Mouse (Mus musculus): ENCODE data around the gene Src. TPM values are rescaled to one million over a fixed set of nuclear protein-coding genes. Genes with fewer than 3 reads are reported as not detected.
"Not testable (repeated sequence)": the region's sequence is repeated elsewhere in the genome, so short reads cannot be mapped to it uniquely, and the experiment has no call there.

The Src gene
- total RNA-seq, 2 experiments from 2014 or later: 100 to 104 TPM

GRCm38 (mm10) chr2:157466836-157467235 lies 48.6 kb downstream of the Src start:
- intact Hi-C loops (cut with DNase I): no loop called here

GRCm38 (mm10) chr2:157468130-157468796 lies 50.0 kb downstream of the Src start:
- intact Hi-C loops (cut with DNase I): no loop called here
- no peak for DNase-seq (ENCODE audit: low spot score in 2 of 2)

More at GRCm38 (mm10) chr2:157466836-157467235, 48.6 kb downstream of the Src start:
- no peak for DNase-seq (ENCODE audit: low spot score in 2 of 2)

- DNase-seq (ENCODE audit: low spot score in 2 of 2): no peak
- intact Hi-C loops (cut with DNase I): loop anchor here (5.0 kb wide), 1 partner anchor 96 kb away; no protein-coding TSS in a partner anchor
These were observed 53.0 kb downstream of the Src start for GRCm38 (mm10) chr2:157471292-157471691.

GRCm38 (mm10) chr2:157471737-157472136 lies 53.5 kb downstream of the Src start:
- no peak for DNase-seq (ENCODE audit: low spot score in 2 of 2)
- intact Hi-C loops (cut with DNase I): loop anchor here (5.0 kb wide), 1 partner anchor 96 kb away; no protein-coding TSS in a partner anchor

GRCm38 (mm10) chr2:157472469-157472868 lies 54.2 kb downstream of the Src start:
- intact Hi-C loops (cut with DNase I): loop anchor here (5.0 kb wide), 1 partner anchor 95 kb away; no protein-coding TSS in a partner anchor
- no peak for DNase-seq (ENCODE audit: low spot score in 2 of 2)

GRCm38 (mm10) chr2:157474269-157474729 lies 56.1 kb downstream of the Src start:
- intact Hi-C loops (cut with DNase I): loop anchor here (5.0 kb wide), 1 partner anchor 93 kb away; no protein-coding TSS in a partner anchor
- no peak for DNase-seq (ENCODE audit: low spot score in 2 of 2)

GRCm38 (mm10) chr2:157475437-157476379 lies 57.5 kb downstream of the Src start:
- DNase-seq (ENCODE audit: low spot score in 2 of 2): peak in 1 of 2 experiments; percentile 48
- intact Hi-C loops (cut with DNase I): no loop called here

GRCm38 (mm10) chr2:157478651-157479050 lies 60.4 kb downstream of the Src start:
- intact Hi-C loops (cut with DNase I): no loop called here
- DNase-seq (ENCODE audit: low spot score in 2 of 2): peak in 1 of 2 experiments; percentile 55

GRCm38 (mm10) chr2:157479858-157480568 lies 61.8 kb downstream of the Src start:
- DNase-seq (ENCODE audit: low spot score in 2 of 2): peak in 1 of 2 experiments; percentile 56
- intact Hi-C loops (cut with DNase I): no loop called here

GRCm38 (mm10) chr2:157482729-157483128 lies 64.5 kb downstream of the Src start:
- intact Hi-C loops (cut with DNase I): no loop called here

GRCm38 (mm10) chr2:157486559-157486958 lies 68.3 kb downstream of the Src start:
- DNase-seq (ENCODE audit: low spot score in 2 of 2); intact Hi-C loops (cut with DNase I): not testable (repeated sequence)

More at GRCm38 (mm10) chr2:157482729-157483128, 64.5 kb downstream of the Src start:
- DNase-seq (ENCODE audit: low spot score in 2 of 2): no peak

GRCm38 (mm10) chr2:157486981-157487656 lies 68.9 kb downstream of the Src start:
- intact Hi-C loops (cut with DNase I): no loop called here
- no peak for DNase-seq (ENCODE audit: low spot score in 2 of 2)

- no peak for DNase-seq (ENCODE audit: low spot score in 2 of 2)
- intact Hi-C loops (cut with DNase I): no loop called here
These were observed 69.5 kb downstream of the Src start for GRCm38 (mm10) chr2:157487733-157488175.

- intact Hi-C loops (cut with DNase I): no loop called here
- DNase-seq (ENCODE audit: low spot score in 2 of 2): peak; percentile 72 to 87
These were observed 75.0 kb downstream of the Src start for GRCm38 (mm10) chr2:157493240-157493639.

GRCm38 (mm10) chr2:157498529-157498928 lies 80.3 kb downstream of the Src start:
- DNase-seq (ENCODE audit: low spot score in 2 of 2): no peak
- intact Hi-C loops (cut with DNase I): no loop called here

GRCm38 (mm10) chr2:157500364-157500763 lies 82.1 kb downstream of the Src start:
- no peak for DNase-seq (ENCODE audit: low spot score in 2 of 2)
- intact Hi-C loops (cut with DNase I): no loop called here

GRCm38 (mm10) chr2:157501324-157501723 lies 83.1 kb downstream of the Src start:
- intact Hi-C loops (cut with DNase I): no loop called here
- DNase-seq (ENCODE audit: low spot score in 2 of 2): no peak

- intact Hi-C loops (cut with DNase I): no loop called here
- peak; percentile 78 to 88 for DNase-seq (ENCODE audit: low spot score in 2 of 2)
These were observed 88.5 kb downstream of the Src start for GRCm38 (mm10) chr2:157506779-157507178.

GRCm38 (mm10) chr2:157509182-157509581 lies 90.9 kb downstream of the Src start:
- intact Hi-C loops (cut with DNase I): no loop called here
- no peak for DNase-seq (ENCODE audit: low spot score in 2 of 2)

Data from left cerebral cortex, postnatal 14 days (tissue).